Mouse (Mus musculus) frontal cortex, postnatal 25 days (tissue): ENCODE results near the gene Mau2.
"Not testable (repeated sequence)": the region's sequence is repeated elsewhere in the genome, so short reads cannot be mapped to it uniquely, and the experiment has no call there.

ENCODE experiments used
- DNase-seq, 2 experiments: peaks; one replicate each; pipeline ENCODE4 v3.0.0; 2022; ENCODE audit warnings: low spot score in 2 of 2

The Mau2 gene

DNA sequence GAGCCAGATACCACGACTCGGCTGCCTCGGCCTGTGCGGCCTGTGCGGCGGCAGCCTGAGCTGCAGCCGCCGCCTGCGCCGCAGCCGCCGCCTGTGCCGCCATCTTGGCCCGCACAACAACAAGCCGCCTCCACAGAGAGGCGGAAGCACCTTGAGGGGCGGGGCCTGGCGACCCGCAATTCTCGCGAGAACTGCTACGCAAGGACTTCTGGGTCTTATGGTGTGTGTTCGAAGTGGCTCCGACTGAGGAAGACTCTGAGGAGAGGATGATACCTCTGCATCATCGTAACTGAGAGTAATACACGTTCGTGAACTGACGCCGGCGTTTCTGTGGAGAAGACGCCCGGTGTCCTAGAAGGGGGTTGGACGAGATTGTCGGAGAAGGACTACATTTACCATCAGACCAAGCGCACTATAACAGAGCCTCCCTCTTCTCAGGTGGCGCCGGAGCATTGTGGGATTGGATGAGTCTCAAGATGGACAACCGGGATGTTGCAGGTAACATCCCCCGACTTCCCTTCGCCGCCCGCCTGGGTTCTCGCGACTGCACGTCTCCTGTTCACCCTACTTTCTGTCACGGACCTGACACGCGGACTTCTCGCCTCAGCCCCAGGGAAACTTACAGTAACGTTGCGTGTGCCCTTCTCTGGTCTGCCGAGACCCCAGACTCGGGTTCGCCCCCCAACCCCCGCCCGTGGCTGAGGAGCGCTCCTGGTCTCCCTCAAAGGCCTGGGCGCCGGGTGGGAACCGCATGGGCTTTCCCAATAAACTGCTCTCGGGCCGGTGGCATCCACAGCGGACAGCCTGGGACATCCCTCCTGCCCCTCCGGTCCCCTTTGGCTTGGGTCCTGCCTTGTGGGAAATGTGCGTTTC lies at the start of gene Mau2, which contains the start of gene Sugp1:
Gene Mau2 (minus strand): TSS at position 152 of the 873 bp plus-strand sequence.
Gene Sugp1 (plus strand): TSS at position 231 of the 873 bp plus-strand sequence.
- peak; percentile 88 to 91 for DNase-seq

DNA sequence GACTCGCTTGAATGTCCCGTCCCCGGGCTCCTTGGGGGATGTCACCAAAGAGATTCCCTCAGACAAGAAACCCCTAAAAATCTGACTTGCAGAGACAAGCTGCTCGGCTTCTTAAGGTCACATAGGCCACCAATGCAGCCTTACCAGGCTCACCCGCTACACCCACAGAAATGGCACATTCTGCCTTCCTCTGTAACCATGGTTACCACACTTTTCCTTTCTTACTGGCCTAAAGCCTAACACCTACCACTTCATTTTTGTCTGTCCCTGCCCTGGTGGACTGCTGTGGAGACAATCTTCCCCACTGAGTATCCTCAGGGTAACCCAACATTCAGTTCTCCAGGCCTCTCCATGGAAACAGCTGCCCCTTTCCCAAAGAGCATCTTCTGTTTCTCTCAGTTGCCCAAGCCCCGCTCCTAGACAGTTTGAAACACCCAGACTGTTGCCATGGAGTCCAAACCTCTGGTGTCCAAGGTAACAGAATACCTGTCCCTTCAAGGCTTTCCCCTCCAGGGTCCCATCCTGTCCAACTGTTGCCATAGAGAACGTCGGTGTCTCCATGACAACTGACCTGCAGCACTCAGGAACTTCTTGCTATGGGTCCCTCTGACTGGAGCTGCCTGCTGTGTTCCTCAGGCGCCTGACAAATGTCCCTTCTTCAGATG lies 46.9 kb upstream of the Mau2 start:
- no peak for DNase-seq

DNA sequence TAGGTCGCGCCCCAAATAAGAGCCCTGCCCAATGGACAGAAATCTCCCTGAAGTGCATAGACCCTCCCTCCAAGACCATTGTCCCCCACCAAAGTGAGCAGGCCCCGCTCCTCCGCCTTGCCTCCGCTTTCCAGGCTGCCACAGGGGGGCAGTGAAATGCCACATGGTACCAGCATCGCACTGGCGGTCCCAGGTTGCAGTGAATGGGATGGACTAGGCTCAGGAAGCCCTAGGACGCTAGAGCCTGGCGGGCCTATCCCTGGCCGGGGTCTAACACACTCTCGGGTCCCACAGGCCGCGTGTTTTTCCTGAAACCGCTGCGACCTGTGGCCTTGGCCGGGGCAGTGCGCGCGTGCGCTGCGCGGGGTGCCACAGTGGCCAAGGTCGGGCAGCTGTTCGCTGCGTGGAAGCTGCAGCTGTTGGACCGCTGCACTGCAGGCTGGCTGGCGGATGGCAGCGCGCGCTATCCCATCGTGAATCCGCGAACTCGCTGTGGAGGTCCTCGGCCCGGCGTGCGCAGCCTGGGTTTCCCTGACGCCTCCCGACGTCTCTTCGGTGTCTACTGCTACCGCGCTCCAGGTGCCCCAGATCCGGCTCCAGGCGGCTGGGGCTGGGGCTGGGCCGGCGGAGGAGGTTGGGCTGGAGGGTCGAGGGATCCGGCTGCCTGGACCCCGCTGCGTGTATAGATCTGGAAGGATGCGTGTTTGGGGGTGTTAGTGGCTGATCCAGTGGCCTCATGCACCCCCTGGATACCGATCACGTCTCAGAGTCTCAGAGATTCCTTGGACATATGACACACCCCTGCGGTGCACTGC lies 45.5 kb upstream of the Mau2 start:
- peak; percentile 53 to 58 for DNase-seq

DNA sequence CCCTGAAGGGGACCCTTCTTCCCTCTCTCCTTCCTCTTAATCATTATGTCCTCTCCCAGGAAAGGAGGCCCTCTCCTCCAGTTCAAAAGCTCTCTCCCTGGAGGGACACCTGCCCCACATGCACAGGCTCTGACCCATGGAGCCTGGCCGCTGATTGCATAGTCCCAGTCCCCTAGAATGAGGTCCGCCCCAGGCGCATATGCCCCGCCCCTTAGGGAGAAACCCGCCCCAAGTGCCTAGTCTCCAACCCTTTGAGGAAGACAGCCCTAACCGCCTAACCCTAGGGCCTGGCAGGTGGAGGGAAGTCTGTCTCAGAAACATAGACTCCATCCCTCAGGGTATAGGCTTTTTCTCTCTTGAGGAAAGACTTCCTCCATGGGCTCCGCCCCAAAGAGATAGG lies 44.7 kb upstream of the Mau2 start:
- no peak for DNase-seq

DNA sequence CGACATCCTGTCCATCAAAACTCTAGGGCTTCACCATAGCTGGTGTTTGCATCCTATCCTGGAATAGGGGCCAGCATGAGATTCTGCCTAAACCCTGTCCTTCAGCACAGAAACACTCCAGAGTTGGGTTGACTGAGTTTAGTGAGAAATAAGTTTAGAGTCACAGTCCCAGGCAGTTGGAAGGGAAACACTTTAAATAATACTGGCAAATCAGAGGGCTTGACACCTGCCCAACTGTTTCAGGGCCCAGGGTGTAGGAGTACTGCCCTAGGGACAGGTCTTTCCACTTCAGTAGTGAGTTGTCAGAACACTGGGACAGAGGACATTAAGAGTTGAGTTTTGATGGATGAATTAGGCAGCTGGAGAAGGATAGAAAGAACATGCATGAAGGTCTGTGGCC lies 43.6 kb upstream of the Mau2 start:
- DNase-seq, result no peak

DNA sequence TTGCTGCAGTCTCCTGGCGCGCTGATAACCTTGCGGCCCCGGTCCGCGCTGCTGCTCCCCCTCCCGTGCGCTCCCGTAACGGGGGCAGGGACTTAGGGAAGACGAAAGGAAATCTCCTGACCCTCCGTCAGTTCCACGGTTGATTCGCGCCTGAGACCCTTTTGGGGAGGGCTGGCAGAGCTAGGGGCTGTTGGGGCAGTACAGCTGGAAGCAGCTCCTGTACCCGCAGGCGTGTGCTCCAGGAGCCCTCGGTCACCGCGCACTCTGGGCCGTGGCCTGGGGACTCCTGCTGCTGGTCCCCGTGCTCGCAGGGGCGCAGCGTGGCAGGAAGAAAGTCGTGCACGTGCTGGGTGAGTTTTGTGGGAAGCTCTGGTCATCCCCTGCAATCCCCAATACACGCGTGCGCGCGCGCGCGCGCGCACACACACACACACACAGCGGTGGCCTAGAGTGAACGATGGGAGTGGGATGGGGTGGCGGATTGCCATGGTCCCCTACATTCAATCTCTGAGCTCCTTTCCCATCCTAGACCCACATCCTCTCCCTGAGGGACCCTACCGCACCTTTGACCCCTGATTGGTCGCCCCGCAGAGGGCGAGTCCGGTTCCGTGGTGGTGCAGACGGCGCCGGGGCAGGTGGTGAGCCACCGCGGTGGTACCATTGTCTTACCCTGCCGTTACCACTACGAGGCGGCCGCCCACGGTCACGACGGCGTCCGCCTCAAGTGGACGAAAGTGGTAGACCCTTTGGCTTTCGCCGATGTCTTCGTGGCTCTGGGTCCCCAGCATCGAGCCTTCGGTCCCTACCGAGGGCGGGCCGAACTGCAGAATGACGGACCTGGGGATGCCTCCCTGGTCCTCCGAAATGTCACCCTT lies 41.9 kb upstream of the Mau2 start:
- DNase-seq, result no peak

DNA sequence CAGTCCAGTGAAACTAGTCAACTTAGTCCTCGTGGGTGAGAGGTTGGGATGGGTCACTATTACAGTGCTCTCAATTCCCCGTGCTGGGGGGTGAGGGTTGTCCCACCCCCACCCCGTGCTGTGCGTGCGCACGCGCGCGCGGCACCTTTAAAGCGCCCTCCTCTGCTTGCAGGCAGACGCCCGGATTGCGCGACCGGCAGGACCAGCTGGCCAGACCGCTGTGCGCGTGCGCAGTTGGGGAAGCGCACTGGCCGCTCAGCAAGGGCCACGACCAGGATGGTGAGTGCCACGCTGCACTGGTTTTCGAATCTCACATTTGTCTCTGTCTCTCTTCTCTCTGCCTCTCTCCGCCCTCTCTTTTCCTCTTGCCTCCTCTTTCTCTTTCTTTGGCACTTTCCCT lies 40.8 kb upstream of the Mau2 start, which contains the start of gene Hapln4:
Gene Hapln4 (plus strand): TSS at position 173 of the 400 bp plus-strand sequence.
- DNase-seq, result peak in 1 of 2 experiments; percentile 43

DNA sequence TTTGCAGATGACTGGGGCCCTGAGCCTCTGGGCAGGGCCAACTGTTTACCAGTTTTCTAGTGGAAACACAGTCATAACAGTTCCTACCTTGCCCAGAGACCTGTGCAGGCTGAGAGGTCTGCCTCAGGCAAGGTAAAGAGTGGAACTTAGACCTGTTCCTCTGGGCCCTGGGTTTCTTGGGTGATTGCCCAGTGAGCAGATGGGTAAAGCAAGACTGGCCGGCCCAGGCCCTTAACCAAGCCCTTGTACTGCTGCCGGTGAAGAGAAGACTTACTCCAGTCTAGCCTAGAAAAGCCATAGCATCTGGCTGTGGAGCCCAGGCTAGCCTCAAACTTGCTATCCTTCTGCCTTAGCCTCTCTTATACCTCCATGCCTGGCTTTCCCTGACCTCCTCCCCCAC lies 39.4 kb upstream of the Mau2 start:
- DNase-seq, result no peak

DNA sequence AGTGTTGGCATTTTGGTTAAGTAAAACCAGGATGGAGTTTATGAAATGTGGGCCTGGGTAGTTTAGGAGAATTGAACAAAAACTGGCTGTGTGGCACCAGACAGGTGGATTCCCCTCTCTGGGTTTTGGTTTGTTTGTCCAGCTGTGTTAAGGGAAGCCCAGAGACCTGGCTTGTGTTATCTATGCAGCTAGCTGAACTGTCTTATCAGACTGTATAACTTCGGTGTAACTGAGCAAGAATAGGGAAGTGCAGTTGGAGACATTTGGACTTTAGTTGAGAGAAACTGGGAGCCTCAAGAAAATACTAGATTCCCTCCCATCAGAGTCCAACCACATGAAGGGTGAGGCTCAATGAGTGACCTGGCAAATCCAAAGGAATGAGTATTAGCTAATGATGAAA lies 31.1 kb upstream of the Mau2 start:
- no peak for DNase-seq

DNA sequence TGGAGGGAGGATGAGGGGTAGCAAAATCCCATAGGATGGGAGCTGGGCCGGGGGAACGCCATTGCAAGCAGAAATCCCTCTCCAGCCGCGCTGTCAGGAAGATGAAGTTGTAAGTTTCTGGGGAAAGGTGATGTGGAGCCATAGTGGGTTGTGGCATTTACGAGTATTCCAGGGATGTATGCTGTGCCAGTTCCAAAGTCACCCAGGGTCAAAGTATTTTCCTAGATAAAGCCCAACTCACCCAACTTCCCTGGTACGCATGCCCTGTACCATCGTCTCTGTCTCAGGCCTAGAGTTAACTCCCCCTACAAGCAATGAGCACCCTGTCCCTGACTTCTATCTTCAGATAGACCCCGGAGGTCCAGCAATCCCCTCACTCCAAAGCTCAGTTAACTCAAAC lies 30.6 kb upstream of the Mau2 start:
- no peak for DNase-seq

DNA sequence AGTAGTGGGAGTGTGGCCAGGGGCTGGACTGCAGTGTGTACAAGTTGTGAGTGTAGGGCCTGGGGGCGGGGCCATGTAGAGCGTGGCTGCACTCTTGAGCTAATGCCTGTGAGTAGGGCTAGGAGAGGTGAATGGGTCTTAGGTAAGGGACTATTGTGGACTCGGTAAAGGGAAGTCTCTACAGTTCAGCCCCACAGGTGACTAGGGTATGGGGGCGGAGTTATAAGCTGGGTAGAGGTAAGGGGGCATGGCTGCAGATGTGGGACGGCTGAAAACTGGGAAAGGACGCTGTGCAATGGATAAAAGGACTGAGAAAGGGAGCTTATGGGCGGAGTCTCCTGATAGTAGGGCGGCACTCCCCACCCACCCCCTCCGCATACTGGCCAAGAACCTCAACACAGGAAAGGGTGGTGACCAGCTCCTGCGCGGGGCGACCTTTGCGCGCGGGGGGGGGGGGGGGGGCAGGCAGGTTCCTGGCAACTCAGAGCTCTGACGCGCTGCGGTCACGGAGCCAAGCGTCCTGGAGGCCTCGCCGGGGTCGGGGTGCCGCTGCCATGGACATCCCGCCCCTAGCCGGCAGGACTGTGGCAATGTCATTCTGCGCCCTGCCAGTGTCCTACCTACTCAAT lies 30.0 kb upstream of the Mau2 start, which contains the start of gene Tm6sf2:
Gene Tm6sf2 (plus strand): TSS at position 484 of the 629 bp plus-strand sequence.
- no peak for DNase-seq

DNA sequence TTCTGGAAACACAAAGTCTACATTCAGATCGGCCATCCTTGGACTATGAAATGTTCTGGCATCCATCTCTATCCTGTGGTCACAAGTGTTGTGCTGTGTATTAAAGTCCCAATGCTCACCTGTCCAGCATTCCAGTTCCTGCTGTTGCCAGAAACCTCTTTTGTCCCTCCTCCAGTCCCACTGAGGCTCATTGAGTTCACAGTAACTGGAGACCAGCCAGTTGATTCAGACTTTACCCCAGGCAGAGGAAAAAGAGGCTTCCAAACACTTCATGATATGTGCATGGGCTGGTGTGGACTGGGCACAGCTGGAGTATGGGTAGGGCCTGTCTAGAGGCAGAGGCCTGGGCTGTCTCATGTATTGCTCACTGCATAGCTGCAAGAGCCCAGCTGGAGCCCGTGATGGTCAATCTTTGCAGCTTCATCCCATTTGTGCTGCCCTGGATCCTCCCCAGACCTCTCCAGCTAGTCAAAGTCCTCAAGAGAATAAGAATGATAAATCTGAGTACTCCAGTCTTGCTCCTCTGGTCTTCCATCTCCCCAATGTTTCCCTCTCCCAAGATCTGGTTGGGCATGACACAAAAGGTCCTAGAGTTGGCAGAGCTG lies 29.4 kb upstream of the Mau2 start:
- no peak for DNase-seq

DNA sequence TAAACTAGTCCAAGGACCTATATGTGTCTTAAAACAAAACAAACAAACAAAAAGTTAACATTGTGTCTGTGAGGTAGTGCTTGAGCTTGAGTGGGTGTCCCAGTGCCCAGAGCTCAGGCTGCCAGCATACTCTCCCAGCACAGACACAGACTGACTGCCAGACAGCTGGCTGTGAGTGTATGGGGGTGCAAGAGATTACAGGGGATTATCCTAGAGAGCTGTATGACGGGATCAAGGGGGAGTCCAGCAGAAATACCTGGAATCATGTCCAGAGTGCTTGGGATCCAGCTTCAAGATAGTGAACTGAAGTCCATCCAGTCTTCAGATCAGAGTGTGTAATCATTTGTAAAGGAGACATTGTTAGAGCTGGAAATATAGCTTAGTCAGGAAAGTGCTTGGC lies 15.2 kb upstream of the Mau2 start:
- DNase-seq, result no peak

DNA sequence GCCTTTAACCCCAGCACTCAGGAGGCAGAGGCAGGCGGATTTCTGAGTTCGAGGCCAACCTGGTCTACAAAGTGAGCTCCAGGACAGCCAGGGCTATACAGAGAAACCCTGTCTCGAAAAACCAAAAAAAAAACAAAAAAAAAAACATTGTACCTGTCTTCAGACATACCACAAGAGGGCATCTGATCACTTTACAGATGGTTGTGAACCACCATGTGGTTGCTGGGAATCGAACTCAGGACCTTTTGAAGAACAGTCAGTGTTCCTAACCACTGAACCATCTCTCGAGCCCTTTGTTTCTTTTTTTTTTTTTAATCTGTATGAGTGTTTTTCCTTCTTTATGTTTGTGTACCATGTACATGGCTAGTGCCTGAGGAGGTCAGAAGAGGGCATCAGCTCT lies 7.9 kb upstream of the Mau2 start:
- not testable (repeated sequence) for DNase-seq

DNA sequence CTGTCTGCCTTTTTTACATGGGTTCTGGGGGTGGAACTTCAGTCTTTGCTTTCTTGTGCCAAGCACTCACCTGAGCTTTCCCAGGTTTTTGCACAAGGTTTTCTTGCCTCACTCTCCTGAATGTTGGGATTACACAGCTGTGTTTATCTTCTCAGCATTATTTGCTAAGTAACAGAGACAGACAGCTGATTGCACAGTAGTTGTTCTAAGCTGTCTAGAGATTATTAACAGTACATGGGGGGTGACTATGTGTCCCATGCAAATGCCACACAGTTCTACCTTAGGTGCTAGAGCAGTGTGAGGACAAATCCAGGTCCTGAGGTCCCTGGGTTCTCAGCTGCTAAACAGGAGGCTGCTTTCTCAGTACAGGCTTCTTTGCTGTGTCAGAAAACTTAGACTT lies 7.1 kb upstream of the Mau2 start:
- DNase-seq, result no peak

DNA sequence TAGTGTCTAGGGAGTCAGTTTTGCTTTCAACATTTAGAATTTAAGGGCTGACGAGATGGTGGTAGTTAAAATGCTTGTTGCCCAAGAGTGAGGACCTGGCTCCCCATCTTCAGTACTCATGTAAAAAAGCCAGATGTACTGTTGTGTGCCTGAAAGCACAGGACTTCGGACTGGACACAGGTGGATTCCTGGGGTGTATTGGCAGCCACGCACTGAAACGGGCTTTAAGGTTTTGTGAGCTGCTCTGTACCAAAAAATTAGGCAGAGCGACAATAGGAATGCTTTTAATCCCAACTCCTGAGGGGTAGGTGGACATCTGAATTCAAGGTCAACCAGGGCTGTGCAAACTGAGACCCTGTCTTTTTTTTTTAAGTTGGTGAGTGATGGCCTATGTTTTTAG lies 1.5 kb upstream of the Mau2 start:
- DNase-seq, result no peak

DNA sequence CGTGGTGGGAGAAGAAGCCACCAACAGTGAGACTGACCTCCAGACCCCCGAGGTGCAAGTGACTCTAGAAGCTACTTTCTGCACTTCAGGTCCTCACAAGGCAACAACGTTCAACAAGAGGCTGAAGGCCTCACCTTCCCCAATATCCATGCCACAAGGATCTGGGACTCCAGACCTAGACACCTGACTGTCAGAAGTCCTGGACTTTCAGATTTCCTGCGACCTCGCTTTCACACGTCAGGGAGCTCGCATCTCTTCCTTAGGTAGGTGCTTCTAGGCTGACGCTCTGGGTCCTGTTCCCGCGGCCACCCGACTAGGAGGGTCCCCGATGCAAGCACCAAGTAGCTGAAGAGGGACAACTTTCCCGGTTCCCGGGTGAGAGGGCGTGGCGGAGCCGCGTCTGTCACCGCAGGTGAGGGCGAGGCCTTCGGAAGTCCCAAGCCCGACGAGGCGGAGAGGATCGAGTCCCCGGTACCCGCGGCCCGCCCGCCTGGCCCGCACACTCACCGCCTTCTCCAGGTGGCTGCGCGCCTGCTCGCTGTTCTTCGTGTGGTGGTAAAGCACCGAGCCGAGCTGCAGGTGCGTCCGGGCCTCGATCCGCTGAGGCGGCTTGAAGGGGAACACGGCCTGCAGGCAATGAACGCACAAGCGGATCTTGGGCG lies 518 bp downstream of the Mau2 start:
- DNase-seq, result peak; percentile 19 to 30

DNA sequence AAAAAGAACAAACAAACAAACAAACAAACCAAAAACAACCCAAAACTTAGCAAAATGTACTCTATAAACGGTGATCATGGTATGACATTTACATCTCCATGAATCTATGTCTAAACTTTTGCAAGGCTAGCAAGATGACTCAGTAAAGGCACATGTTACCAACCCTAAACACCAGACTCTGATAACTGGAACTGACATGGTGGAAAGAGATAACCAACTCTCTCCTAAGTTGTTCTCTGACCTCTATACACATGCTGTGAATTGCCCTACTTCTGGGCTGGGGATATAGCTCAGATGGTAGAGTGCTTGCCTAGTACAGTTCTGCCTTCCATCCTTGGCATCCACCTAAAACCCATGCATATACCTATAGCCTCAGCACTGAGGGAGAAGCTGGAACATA lies 4.5 kb downstream of the Mau2 start:
- DNase-seq, result no peak

DNA sequence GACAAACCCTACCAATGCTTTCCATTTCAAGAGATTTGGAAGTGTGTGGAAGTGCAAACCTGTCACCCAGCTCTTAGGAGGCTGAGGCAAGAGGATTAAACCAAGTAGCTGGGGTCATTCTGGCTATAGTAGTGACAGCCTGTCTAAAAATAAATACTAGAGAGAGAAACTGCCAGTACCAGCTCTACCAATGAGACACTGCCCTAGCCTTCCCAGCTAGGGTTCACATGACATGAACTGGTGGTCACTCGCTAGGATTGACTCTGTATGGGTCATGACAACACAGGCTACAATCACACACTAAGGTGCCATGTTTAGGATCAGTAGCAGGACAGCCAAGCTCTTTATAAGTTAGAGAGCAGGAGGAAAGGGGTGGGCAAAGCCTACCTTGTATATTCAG lies 12.3 kb downstream of the Mau2 start:
- no peak for DNase-seq

DNA sequence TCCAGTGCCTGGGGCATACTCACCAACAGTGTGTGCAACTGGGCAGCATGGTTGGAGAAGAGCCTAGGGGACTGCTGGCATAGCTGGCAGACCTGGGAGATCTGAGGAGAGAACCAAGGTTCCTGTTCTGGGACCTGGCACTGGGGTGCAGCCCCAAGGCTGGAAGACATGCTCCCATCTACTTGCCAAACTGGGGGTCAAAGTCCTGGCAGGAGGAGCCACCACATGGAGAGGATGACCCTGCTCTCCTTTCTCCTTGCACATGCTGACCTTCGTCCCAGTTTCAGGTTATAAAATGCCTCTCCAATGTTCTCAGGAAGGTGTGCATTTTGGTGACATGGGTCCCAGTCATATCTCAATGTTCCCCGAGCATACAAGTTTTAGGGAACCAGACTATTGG lies 16.4 kb downstream of the Mau2 start:
- DNase-seq, result no peak
